Mouse (Mus musculus): ENCODE measurements around the gene Anks1b.

The Anks1b gene

DNA sequence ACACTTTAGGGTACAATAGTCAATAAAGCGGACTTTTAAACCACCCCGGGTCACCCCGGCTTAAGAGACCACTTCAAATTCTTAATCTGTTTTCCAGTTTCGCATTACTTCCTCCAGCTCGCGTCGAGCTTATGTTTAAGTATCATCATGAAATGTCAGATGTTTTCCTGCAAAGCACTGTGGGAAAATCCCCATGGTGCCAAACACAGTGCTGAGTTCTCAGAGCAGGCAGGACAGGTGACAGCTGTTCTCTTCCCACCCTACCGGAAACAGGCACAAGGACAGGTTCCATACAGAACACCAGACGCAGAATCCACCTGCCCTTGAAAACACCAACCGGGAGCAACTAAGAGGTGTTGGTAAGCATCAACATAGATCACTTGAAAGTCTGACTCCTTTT is 856.2 kb downstream of the Anks1b start:
- no peak for DNase-seq (ENCODE audit: low read depth, low spot score)

DNA sequence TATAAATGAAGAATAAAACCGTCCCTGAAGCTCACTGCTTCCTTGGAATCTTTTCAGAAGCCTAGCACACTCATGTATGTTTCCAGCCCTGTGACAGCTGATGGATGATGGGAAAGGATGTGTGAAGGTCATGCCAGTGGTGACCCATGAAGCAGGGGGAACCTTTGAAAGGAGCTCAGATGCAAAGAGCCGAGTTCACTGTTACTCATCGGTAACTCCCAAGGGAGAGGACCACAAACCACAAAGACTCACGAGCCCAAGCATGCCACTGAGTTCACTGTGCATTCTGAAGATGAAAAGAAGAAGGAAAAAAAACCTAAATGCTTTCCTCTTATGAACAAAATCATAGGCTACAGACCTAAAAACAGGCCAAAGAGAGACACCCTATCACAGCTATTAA is 859.5 kb downstream of the Anks1b start:
- no peak for DNase-seq (ENCODE audit: low read depth, low spot score)

DNA sequence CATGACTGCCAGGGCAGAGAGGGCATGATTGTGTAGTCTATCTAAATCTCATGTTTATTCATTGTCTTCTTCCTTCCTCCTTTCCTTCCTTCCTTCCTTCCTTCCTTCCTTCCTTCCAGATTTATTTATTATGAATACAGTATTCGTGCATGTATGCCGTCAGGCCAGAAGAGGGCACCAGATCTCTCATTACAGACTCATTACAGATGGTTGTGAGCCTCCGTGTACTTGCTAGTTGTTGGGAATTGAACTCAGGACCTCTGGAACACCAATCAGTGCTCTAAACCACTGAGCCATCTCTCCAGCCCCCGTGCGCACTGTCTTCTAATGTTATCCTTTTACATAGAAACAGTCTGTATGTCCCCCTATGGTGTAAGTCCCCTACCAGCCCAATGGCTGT is 860.3 kb downstream of the Anks1b start:
- DNase-seq (ENCODE audit: low read depth, low spot score): no peak

DNA sequence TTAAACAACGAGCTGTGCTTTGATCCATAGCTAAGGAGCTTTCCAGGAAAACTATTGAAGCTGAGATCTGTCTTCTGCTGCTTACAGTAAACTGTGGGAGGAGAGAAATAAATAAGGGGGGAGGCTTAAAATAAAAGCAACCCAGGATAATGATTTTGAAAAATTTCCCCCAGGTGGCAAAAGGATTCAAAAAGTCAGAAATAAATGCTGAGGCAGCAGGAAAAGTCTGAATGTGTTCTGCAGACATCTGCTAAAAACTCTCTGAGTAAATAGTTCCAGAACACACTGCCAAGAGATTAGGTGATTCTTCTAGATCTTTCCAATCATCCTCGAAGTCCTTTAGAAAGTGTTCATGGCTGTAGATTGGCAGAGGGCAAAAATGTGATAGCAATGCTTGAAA is 865.2 kb downstream of the Anks1b start:
- no peak for DNase-seq (ENCODE audit: low read depth, low spot score)

DNA sequence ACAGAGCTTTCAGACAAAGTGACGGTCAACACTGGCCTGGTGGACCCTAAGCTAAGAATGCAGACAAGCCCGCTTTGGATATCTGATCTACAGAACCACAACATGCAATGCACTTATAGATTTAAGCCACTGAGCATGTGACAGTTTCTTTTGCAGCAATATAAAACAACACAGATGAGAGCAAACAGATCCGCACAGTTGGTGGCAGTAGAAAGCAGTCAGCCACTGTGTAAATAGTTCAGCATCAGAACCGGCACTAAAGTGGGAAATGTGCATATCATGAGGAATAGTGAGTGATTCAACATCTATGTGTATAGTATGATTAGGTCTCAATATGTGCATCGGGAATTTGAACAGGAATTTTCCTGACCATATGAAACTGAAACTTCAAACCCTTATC is 867.6 kb downstream of the Anks1b start:
- no peak for DNase-seq (ENCODE audit: low read depth, low spot score)

DNA sequence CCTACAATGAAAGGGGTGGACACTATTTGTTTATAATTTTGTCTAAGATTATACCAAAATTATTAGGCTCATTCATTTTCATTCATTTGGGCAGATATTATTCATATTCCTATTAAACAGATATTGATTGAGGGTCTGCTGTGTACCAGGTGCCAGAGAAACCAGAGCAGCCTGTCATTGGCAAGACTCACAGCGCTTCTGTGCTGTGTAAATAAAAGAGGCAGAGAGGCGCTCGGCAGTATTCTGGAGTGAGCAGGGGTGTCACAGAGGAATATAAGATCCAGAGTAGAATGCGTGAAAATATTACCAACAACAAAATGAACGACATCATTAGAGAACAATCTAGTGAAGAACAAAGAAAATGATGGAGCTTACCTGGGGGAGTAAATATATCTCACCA is 878.6 kb downstream of the Anks1b start:
- DNase-seq (ENCODE audit: low read depth, low spot score): no peak

DNA sequence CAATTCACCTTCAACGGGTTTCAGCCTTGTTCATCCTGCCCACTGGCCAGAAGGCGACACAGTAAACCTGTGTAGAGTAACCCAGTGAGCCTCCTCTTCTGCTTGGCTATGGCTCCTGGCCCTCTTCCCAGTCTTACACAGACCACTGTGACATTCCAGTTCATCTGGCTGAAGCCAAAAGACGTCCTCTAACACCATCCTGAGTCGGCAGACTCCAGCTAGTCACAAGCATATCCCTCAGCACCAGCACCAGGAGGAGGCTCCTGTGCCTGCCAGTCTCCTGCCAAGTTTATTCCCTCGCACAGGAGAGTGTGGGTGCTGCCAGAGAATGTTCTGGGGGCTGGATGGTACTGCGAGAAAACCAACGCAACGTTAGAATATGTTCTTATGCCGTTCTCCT is 879.8 kb downstream of the Anks1b start:
- no peak for DNase-seq (ENCODE audit: low read depth, low spot score)

DNA sequence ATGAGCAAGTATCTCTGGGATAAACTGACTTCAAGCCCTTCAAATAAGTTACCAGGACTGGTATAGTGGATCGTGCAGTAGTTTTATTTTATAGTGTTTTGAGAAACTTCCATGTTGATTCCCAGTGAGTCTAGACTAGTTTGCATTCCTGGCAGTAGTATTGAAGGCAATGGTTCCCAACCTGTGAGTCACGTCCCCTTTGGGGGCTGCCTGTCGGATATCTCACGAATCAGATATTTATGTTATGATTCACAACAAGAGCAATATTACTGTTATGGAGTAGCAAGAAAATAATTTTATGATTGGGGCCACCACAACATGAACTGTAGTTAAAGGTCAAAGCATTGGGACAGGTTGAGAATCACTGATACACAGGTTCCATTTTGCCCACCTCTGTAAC is 884.5 kb downstream of the Anks1b start:
- DNase-seq (ENCODE audit: low read depth, low spot score): no peak

DNA sequence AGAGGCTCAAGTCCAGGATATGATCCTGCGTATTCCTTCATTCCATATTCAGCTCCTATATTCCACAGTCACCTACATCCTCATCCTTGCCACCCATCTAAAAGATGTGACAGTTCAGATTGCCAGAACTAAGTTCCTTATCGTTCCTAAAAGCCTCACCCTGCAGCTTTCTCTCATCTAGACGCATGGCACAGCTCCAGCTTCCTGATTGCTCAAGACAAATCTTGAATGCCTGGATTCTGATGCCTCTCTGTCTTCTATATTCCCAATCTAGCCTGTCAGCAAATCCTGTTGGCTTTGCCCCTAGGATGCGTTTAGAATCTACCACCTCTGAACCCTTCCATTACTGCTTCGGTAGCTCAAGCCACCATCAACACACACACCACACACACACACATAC is 886.6 kb downstream of the Anks1b start:
- no peak for DNase-seq (ENCODE audit: low read depth, low spot score)

DNA sequence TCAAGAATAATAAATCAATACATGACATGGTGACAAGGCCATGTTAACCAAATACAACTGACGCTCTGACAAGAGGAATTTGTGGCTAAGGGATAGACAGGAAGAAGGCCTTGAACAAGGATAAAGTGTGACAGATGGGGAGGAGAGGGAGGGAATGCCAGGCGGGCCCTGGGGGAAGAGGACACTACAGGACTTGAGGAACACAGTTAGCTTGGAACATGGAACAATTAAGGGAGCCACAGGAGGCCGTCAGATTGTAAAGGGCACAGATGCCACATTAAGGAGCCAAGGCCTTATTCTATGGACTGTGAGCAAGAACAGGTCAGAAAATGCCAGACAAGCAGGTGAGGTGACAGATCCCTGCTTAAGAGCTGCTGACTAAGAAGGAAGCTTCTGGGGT is 893.0 kb downstream of the Anks1b start:
- no peak for DNase-seq (ENCODE audit: low read depth, low spot score)

DNA sequence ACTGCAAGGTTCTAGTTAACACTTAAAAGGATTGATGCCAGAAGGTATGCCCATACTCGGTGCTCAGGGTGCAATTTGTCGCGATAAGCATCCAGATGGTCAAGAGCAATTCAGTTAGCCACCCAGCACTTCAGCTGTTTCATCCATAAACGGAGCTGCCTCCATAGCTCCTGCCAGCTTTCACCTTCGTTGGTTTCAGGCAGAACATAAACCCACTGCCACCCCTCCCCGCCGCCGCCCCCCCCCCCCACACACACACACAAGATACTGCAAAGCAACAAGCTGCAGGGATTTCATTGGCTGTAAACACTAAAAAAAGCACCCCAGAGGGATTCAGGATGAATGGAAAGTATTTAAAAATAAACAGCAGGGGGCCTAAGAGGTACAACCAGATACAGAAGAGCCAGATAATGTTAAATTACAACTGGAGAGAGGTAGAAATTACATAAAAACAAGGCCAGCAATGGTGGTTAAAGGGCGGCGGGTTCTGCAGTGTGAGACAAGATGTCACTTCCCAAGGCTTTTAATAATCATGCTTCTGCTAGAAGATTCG is 897.2 kb downstream of the Anks1b start:
- DNase-seq (ENCODE audit: low read depth, low spot score): no peak

DNA sequence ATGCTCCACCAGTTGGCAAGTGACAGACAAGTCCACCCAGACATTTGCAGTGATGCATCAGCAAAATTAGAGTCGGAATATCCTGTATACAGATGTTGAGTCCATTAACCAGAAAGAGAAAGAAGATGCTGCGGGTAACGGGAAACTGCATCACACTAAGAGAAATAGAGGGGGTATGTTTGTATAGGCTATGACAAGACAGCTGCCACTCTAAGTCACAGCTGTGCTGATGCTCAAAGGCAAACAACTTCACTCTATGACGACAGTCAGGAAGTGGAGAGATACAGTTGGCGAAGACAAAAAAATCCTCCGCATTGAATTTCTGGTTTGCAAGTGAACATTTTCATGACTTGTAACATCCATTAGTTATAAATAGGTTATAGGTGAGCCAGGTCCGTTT is 897.7 kb downstream of the Anks1b start:
- DNase-seq (ENCODE audit: low read depth, low spot score): no peak

DNA sequence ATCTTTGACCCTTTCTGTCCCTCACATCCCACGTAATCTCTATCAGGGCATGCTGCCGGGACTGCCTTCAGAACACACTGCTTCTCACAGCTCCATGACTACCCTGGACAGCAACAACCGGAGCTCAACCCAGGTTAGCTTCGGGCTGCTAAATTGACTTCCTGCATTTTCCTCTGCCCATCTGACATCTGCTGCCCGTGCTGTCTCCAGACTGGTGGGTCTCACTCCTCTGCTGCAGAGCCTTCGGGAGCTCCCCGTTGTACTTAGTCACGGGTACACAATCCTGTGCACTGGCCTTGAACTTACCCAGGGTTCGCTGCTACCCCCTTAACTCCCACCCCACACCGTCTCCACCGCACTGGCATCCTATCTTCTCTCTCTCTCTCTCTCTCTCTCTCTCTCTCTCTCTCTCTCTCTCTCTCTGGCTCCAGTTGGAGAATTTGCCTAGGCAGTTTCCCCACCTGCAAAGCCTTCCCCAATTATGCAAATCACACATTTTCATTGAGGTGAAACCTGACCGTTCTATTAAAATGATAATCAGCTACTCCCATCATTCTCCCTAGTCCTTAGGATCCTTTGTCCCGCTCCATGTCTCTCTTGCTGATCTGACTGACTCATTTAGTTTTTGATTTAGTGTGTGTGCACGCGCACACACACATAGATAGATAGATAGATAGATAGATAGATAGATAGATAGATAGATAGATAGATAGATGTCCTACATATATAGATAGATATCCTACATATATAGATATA is 898.3 kb downstream of the Anks1b start:
- DNase-seq (ENCODE audit: low read depth, low spot score): no peak

DNA sequence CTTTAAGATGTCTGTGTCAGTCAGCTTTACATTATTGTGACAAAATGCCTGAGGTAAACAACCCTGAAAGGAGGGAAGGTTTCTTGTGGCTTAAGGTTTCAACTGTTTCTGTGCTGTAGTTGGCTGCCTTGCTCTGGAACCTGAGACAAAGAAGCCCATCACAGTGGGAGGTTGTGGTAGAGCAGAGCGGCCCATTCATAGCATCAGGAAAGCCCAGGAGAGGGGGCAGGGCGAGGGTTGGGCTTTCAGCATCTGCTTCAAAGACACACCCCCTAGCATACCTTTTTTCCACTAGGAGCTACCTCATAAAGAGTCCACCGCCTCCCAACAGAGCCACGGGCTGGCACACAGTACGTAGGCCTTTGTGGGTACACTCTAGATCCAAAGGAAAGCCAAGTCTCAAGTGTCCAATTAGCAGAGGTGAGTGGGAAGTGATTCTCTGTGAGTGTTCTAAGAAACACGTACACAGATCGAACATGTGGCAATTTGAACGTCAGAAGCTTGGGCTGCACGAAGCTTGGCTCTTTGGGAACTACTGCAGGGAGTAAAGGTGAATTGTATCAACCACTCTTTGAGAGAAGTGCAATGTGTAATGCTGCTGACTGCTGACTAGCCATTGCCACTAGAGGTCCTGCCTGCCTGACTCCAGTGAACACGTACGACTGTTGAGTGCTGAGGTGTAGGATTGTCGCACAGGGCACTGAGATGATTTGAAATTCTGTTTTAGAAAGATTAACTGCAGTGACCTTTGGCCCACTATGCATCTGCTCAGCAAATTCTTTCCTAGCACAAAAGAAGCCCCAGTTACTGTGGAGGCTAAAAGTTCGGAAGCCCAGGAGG is 906.5 kb downstream of the Anks1b start:
- DNase-seq (ENCODE audit: low read depth, low spot score): no peak

DNA sequence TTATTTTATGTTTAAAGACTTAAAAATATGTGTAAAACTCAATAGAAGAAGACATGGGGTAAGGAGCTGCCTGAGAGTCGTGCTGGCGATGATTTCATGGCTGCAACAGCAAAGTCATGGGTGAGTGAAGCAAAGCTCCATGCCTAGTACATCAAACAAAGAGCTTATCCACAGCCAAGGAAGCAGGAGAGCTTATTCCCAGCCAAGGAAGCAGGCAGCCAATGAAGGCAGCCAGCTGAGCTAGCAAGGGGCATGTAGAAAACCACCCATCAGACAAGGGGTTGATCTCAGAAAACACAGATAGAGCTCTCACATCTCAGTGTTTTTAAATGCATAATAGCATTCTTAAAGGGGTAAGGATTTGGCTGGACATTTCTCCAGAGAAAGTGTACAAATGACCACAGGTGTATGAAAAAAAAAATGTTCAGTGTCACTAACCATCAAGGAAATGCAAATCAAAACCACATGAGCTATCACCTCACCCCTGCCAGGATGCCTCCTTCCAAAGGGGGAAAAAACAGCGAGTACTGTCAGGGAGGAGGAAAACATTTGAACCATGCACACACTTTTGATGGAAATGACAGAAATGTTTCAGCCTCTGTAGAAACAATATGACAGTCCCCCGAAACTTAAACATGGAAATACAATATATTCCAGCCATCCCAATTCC is 911.8 kb downstream of the Anks1b start:
- DNase-seq (ENCODE audit: low read depth, low spot score): no peak

DNA sequence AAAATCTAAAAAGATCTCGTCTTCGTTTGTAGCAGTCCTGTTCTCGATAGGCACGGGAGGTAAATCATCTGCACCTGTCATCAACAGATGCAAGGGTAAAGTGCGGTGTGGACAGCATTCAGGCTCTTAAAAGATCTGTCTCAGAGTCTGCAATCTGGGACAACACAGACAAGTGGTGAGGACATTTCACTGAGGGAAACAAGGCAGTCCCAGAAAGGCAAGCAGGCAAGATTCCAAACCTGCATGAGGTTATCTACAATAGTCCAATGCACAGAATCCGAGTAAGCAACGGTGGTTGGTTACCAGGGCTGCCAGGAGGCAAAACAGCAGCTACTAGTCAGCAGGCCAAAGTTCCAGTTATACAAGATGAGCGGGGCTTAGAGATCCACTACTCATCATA is 912.4 kb downstream of the Anks1b start:
- no peak for DNase-seq (ENCODE audit: low read depth, low spot score)

DNA sequence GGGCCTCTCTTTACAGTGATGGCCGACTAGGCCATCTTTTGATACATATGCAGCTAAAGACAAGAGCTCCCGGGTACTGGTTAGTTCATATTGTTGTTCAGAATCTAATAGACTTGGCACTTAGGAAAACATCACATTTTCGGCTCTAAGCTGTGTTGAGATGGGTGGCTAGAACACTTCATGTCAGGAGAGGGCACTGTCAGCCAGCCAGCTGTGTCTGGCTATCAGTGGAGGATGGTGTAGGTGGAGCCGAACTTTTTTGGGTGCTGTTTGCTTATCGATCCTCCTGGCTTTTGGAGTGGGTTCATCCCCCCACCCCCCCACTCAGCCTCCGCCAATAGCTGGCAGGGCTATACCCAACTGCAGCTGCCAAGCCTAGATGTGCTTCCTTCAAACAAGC is 929.8 kb downstream of the Anks1b start:
- DNase-seq (ENCODE audit: low read depth, low spot score): no peak

DNA sequence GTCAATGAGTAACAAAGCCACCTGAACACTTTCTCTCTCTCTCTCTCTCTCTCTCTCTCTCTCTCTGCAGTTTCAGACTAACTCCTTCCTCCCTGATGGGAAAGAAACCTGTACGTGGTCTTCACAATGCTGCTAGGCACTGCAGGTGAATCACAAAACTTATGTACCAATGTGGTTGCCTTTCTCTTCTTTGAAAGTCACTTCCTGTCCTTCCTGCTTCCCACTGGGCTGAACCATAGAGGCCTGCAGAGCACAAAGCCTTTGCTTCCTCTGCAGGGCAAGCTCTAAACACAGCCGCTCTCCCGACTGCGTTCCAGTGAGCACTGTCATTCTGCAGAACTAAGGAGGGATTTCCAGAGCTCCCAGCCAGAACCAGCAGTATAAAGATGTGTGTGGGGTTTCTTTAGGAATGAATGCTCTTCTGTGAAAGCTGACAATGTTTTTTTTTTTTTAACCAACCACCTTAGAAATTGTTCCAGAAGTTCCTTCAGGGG is 931.3 kb downstream of the Anks1b start:
- DNase-seq (ENCODE audit: low read depth, low spot score): no peak

DNA sequence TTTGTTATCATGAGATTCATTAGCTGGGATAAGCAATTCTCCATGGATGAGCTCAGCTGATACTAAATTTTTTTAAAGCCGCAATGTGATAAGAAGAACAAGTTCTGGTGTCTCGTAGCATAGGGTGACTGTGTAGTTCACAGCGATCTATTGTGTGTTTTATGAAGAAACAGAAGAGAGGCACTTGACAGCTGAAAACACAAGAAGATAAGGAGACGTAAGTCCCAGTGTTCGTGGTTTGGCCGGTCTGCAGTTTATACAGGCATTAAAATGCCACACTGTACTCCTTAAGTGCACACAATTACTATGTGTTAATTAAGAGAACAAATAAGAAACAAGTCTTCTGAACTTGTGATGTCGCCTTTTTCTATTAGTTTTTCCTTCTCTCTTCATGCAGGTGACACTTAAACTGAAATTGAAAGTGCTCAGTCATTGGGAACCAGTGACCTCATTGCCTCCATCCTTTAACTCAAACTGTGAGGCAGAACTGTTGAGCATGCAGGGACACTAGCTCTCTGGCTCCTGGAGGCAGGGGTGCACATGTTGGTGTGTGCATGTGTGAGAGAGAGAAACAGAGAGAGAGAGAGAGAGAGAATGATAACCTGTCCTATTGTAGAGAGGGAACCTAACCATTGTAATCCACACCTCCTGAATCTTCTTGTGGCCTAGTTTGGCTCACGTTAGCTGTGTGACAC is 935.5 kb downstream of the Anks1b start:
- DNase-seq (ENCODE audit: low read depth, low spot score): no peak

DNA sequence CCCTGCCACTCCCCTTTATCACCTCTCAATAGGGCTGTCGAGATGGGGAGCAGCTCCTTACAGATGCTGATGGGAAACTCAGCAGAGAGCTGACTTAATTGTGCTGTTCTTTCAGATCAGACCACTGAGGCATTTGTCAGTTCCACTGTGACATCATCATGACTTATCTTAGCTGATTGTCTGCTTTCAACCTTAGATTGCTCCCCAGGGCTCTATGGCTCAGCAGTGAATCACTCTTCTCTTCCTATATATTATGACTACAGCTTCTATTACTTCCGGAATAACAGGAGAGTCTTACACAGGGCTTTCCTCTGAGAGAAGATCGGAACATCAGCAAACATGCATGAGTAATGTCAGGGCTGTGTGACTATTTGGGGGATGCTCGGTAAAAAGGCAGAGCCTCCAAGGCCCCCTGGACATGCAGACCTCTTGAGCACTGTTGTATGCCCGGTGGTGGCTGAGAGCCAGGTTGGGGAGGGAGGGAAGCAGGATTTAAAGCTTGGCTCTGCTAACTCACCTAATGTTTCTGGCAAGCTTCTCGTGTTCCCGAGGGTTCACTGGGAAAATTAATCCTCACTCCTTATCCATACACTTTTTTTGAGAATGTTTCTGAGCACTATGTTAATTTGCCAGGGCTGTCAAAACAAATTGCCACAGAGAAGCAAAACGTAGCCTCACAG is 936.7 kb downstream of the Anks1b start:
- DNase-seq (ENCODE audit: low read depth, low spot score): no peak

DNA sequence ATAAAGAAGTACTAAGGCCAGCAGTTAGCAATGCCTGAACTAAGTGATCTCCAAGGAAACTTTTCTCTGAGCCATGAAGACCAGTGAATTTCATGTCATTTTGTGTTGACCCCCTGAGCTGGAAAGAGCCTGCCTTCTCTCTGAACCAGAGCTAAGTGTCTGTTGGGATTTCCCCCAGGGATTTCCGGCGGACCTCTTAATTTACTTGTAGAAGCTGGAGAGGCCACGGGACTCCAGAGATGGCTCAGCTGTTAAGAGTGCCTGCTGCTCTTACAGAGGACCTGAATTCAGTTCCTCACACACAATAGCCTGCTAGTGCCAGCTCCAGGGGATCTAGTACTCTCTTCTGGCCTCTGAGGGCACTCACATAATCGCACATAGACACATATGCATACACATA is 938.1 kb downstream of the Anks1b start:
- DNase-seq (ENCODE audit: low read depth, low spot score): no peak
